Mouse (Mus musculus) ES-E14 (cell line): ENCODE measurements at regions not wholly inside any gene's neighbourhood (a gene's known extent, or its start where the extent isn't known, plus 50 kb on each side); places are given as distances from the start of the nearest gene placed in this dataset.

Source experiments
- MAFK ChIP-seq: IDR thresholded peaks from 2 replicates; pipeline ENCODE4 v1.6.1; 2014; ENCODE audit warnings: mild to moderate bottlenecking, low read depth, low read length, inconsistent platforms; ENCODE audit not compliant: insufficient read depth
- ZC3H11A ChIP-seq: IDR thresholded peaks from 2 replicates; pipeline ENCODE4 v1.6.1; 2012; ENCODE audit warnings: low read depth, mild to moderate bottlenecking, inconsistent platforms, low read length, borderline replicate concordance
- ZNF384 ChIP-seq: IDR thresholded peaks from 2 replicates; pipeline ENCODE4 v1.6.1; 2012; ENCODE audit warnings: low read depth, low read length, inconsistent platforms

DNA sequence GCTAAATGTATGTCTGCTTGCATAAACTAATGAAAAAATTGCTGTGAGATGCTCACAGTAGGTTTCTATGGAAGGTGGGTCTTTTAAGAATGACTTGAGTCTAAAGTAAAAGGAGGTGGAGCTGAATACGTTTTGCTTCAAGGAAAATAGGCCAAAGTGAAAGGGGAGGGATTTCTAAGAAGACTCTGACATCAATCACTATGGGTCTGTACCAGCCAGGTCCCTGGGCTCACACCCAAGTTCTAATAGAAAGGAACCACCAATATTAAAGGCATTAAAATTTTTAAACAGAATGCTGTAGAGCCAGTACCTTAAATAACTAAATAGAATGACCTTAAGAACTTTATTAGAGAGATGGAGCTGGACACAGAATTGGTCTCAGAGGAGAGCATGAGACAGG is 190.1 kb downstream of the Nuf2 start:
- TF ChIP-seq ZC3H11A: no peak
- TF ChIP-seq MAFK: no peak
- TF ChIP-seq ZNF384: no peak
